Mouse (Mus musculus): ENCODE measurements around the gene Clec4a1. TPM values are rescaled to one million over a fixed set of nuclear protein-coding genes. Genes with fewer than 3 reads are reported as not detected.

Clec4a1 gene
- polyA plus RNA-seq, 1 experiment from 2014 or later, result 8.3 TPM

Other genes starting within 250 kb of the Clec4a1 start
- 0.11 and 0.33 TPM in 2 replicates for gene Nanog, start 214.4 kb upstream of the Clec4a1 start, polyA plus RNA-seq (2014; fragmentation: Nextera tagmentation; extraction: Ambion mirVana)
- gene Slc2a3, start 120.2 kb upstream of the Clec4a1 start, polyA plus RNA-seq (2014; fragmentation: Nextera tagmentation; extraction: Ambion mirVana), result 23.9 and 32.0 TPM in 2 replicates
- gene Foxj2, start 101.9 kb upstream of the Clec4a1 start, polyA plus RNA-seq (2014; fragmentation: Nextera tagmentation; extraction: Ambion mirVana), result 9.0 and 9.7 TPM in 2 replicates
- 4.8 and 5.1 TPM in 2 replicates for gene C3ar1, start 65.7 kb upstream of the Clec4a1 start, polyA plus RNA-seq (2014; fragmentation: Nextera tagmentation; extraction: Ambion mirVana)
- gene Necap1, start 47.4 kb upstream of the Clec4a1 start, polyA plus RNA-seq (2014; fragmentation: Nextera tagmentation; extraction: Ambion mirVana), result 58.8 and 60.4 TPM in 2 replicates
- 4.3 and 8.3 TPM in 2 replicates for gene Clec4a3, start 30.7 kb downstream of the Clec4a1 start, polyA plus RNA-seq (2014; fragmentation: Nextera tagmentation; extraction: Ambion mirVana)
- 0.36 TPM in 1 of 2 replicates, not detected in the other for gene Clec4a4, start 68.5 kb downstream of the Clec4a1 start, polyA plus RNA-seq (2014; fragmentation: Nextera tagmentation; extraction: Ambion mirVana)
- not detected in 2 replicates for gene Clec4b1, start 128.1 kb downstream of the Clec4a1 start, polyA plus RNA-seq (2014; fragmentation: Nextera tagmentation; extraction: Ambion mirVana)
- 5.8 and 7.2 TPM in 2 replicates for gene Clec4a2, start 184.6 kb downstream of the Clec4a1 start, polyA plus RNA-seq (2014; fragmentation: Nextera tagmentation; extraction: Ambion mirVana)

All from embryonic facial prominence, embryonic 14.5 days (tissue).